Mouse (Mus musculus) left cerebral cortex, adult 18-20 months (tissue): ENCODE results near the gene Cacng4. TPM values are rescaled to one million over a fixed set of nuclear protein-coding genes. Genes with fewer than 3 reads are reported as not detected.

Experiments used
- DNase-seq, 2 experiments: peaks; one replicate each; pipeline ENCODE4 v3.0.0; 2021 to 2022; ENCODE audit warnings: low spot score in 2 of 2, mixed read lengths in 1 of 2
- total RNA-seq, 2 experiments: library from RNA; stranded (reverse); gene quantifications; 2 replicates each; pipeline ENCODE4 v1.2.3; 2021

Gene Cacng4
- total RNA-seq, 2 experiments from 2014 or later = 26.6 to 29.1 TPM

GRCm38 (mm10) chr11:107721057-107721456 lies 73.3 kb downstream of the Cacng4 start:
- DNase-seq = no peak

- DNase-seq = no peak
Observed at GRCm38 (mm10) chr11:107720264-107721021, 73.9 kb downstream of the Cacng4 start.

GRCm38 (mm10) chr11:107716332-107716938 lies 77.9 kb downstream of the Cacng4 start, which contains the start of gene Cacng1:
Cacng1 (minus strand) TSS chr11:107716522.
- no peak for DNase-seq

GRCm38 (mm10) chr11:107714368-107714767 lies 80.0 kb downstream of the Cacng4 start:
- DNase-seq = no peak

- DNase-seq = no peak
Observed at GRCm38 (mm10) chr11:107710379-107710778, 84.0 kb downstream of the Cacng4 start.

- DNase-seq = no peak
Observed at GRCm38 (mm10) chr11:107707897-107708610, 86.3 kb downstream of the Cacng4 start.

GRCm38 (mm10) chr11:107705476-107706074 lies 88.8 kb downstream of the Cacng4 start:
- no peak for DNase-seq

GRCm38 (mm10) chr11:107705060-107705459 lies 89.3 kb downstream of the Cacng4 start:
- DNase-seq = no peak

- DNase-seq = no peak
Observed at GRCm38 (mm10) chr11:107703272-107704134, 90.9 kb downstream of the Cacng4 start.

- DNase-seq = no peak
Observed at GRCm38 (mm10) chr11:107699967-107700366, 94.4 kb downstream of the Cacng4 start.

GRCm38 (mm10) chr11:107693338-107693737 lies 101.0 kb downstream of the Cacng4 start:
- no peak for DNase-seq

GRCm38 (mm10) chr11:107691569-107691968 lies 102.8 kb downstream of the Cacng4 start:
- DNase-seq = no peak

GRCm38 (mm10) chr11:107688480-107688879 lies 105.9 kb downstream of the Cacng4 start:
- no peak for DNase-seq

GRCm38 (mm10) chr11:107686290-107686689 lies 108.1 kb downstream of the Cacng4 start:
- DNase-seq = no peak

GRCm38 (mm10) chr11:107683544-107684465 lies 110.6 kb downstream of the Cacng4 start:
- DNase-seq = no peak

GRCm38 (mm10) chr11:107682694-107683355 lies 111.5 kb downstream of the Cacng4 start:
- DNase-seq = no peak
